Mouse (Mus musculus) adrenal gland, adult 8-10 months (tissue): ENCODE measurements around the gene S1pr3. TPM values are rescaled to one million over a fixed set of nuclear protein-coding genes. Genes with fewer than 3 reads are reported as not detected.
A peak's percentile ranks its signal among the peaks of the same experiment; 100 is the strongest.

Experiments used
- DNase-seq: peaks from one replicate; pipeline ENCODE4 v3.0.0; 2022
- total RNA-seq, 4 experiments: library from RNA; stranded (reverse); gene quantifications; 2 replicates each; pipeline ENCODE4 v1.2.4; 2022

Gene S1pr3
- total RNA-seq, 4 experiments from 2014 or later = 11.2 to 20.9 (median 14.8) TPM

GRCm38 (mm10) chr13:51405731-51406320 lies 2.6 kb upstream of the S1pr3 start:
- DNase-seq = no peak

DNA sequence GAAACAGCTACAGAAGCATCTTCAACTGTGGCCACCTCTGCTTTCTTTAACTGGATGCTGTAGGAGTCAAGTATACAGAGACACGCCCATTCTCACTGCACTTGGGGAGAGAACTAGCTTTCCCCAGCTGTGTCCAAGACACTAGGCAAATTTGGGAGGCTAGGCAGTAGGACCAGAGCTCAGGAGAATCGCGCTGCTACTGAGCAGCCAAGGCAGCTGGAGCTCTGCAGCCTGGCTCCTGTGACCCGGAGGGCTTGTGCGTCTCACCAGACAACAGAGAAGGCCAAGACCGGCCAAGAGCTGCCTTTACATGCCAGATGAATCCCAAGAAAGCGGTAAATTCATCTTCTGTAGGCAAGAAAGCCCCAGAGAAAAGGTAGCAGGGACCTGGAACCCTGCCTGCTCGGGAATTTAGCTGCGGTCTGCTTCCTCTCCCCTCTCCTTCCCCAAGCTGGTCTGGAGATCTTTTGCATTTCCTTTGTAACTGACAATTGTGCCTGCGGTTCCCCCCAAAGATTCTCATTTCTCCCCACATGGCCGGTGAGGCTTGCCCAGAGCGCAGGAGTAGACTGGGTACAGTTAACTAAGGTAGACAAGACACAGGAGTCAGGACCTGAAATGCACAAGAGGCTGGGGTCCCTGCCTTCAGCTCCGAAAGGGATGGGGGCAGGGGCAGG lies 760 bp upstream of the S1pr3 start:
- DNase-seq = no peak

DNA sequence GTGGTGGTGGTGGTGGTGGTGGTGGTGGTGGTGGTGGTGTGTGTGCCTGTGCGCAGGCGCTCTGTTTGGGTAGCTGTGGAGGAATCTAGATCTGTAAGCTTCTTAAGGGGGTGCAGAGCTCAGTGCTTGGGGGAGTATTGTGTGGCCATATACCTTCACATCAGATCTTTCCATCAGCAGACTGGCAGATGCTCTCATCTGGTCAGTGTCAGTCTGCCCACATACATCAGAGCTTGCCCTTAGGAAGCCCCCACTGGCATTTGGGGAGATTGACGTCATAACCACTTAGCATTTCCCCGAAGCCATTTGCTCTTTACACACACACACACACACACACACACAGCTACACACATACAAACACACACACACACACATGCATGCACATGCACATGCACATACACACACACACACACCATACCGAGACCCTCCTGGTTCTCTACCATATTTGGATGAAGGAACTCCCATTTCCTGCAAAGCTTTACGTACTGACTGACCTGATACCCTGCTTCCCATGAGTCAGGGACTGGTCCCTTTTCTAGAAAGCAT lies 1.6 kb downstream of the S1pr3 start:
- DNase-seq = no peak

GRCm38 (mm10) chr13:51411243-51411642 lies 2.8 kb downstream of the S1pr3 start:
- DNase-seq = no peak

GRCm38 (mm10) chr13:51411696-51412430 lies 3.4 kb downstream of the S1pr3 start:
- DNase-seq = no peak

GRCm38 (mm10) chr13:51413461-51413860 lies 5.0 kb downstream of the S1pr3 start:
- no peak for DNase-seq

DNA sequence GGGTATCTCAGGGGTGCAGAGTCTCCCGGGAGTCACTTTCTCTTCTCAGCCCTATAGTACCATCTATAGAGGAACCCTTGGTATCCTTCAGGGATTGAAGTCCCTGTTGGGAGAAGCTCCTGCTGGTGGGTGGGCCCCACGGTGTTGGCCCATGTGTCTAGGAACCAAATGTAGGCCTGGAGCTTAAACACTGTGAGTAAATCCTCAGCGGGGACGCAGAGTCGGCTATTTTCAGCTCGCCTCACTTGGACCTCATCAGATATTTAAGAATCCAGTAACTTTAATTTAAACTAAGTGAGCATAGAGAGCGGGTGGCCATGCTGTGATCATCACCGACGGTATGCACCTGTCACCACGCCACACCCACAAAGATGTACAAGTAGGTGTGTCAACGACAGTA lies 8.3 kb downstream of the S1pr3 start:
- no peak for DNase-seq

GRCm38 (mm10) chr13:51417796-51418195 lies 9.4 kb downstream of the S1pr3 start:
- no peak for DNase-seq

- peak; percentile 88 for DNase-seq
Observed at GRCm38 (mm10) chr13:51418268-51418941, 10.0 kb downstream of the S1pr3 start.

DNA sequence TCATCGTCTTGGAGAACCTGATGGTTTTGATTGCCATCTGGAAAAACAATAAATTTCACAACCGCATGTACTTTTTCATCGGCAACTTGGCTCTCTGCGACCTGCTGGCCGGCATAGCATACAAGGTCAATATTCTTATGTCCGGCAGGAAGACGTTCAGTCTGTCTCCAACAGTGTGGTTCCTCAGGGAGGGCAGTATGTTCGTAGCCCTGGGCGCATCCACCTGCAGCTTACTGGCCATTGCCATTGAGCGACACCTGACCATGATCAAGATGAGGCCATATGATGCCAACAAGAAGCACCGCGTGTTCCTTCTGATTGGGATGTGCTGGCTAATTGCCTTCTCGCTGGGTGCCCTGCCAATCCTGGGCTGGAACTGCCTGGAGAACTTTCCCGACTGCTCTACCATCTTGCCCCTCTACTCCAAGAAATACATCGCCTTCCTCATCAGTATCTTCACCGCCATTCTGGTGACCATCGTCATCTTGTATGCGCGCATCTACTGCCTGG lies 10.6 kb downstream of the S1pr3 start:
- DNase-seq = no peak

GRCm38 (mm10) chr13:51419501-51419900 lies 11.1 kb downstream of the S1pr3 start:
- no peak for DNase-seq

DNA sequence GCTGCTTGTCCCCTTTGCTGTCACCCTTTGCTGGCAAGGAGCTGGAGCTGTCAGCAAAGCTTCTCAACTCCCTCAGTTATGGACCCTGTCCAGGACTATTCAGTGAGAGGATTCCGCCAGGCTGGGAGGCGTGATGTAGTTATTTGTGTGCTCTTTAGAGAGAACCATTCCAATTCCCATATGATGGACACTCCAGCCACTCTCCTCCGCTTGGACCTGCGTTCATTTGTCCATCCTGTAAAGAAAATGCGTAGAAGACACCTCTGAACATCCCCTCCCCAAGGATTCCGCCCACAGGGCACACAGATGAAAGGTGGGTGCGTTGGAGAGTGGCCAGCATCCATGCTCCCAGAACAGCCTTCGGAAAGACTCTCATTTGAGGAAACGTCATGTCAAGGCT lies 12.4 kb downstream of the S1pr3 start:
- no peak for DNase-seq

DNA sequence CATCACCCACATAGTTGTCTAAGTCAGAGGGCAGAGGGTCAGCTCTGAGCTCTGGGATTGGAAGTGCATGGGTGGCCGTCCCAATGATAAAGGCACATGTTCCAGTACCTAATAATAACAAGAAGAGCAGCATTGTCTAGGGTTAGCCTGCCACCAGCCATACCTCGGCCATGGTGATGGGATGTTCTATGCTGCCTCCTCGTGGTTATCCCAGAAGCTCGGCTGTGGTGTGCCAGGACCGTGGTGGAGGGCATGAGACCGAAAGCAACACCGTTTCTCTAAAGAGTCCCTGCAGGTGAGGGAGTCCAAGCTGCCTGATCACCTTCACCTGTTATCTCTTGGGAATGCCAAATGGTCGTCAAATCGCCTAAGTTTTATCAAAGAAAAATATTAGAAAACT lies 15.2 kb downstream of the S1pr3 start:
- no peak for DNase-seq

DNA sequence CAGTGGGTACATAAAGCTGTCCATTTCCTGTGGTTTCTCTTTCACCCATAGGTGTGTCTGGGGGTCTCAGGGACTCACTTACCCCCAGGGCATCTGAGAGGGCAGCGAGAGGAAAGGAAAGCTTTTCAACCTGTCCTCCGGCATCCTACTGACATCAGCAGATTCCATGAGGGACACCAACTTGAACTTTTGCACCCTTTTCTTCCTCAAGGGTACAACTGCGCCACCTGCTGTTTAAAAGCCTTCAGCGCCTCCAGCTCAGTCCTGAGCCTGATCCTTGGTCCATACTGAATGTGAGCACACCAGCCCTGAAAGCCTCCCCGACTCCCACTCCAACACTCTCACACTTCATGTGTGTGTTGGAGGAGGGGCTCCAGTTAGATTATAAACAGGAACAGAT lies 16.2 kb downstream of the S1pr3 start:
- DNase-seq = no peak

GRCm38 (mm10) chr13:51425662-51426443 lies 17.4 kb downstream of the S1pr3 start:
- DNase-seq = no peak

DNA sequence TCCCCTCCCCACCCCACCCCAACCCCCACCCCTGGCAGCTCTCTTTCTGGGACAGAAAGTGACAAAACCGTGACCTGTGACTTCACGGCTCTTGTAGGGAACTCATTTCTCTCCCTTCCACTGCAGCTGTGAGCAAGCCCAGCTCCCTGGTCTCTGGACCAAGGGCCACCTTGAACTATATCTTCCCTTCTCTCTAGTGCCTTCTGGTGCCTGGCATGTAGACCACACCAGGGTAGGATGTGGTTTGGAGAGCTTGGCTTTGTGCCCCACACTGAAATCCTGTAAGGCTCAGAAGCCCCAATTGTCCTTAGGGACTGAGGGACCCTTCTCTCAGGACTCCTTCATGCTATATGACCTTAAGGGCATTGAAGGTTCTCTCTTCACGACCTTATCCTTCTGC lies 24.9 kb downstream of the S1pr3 start:
- DNase-seq = no peak

DNA sequence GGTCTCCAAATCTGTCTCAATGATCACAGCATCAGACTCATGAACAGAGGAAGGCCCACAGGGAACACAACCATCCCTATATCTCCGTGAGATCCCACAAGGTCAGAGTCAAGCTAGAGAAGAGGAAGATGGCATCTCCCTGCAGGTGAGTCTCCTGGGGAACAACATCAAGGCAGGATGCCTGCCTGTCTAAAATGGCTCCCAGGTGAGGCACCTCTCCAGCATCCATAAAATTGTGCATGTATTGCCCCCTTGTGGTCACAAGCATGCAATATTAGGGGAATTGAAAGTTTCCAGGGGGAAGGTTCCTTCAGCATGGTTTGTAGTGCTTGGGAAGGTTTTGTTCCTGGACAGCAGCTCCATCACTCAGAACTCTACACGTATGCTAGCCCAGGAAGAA lies 26.0 kb downstream of the S1pr3 start:
- no peak for DNase-seq

- DNase-seq = no peak
Observed at GRCm38 (mm10) chr13:51435146-51435545, 26.7 kb downstream of the S1pr3 start.

DNA sequence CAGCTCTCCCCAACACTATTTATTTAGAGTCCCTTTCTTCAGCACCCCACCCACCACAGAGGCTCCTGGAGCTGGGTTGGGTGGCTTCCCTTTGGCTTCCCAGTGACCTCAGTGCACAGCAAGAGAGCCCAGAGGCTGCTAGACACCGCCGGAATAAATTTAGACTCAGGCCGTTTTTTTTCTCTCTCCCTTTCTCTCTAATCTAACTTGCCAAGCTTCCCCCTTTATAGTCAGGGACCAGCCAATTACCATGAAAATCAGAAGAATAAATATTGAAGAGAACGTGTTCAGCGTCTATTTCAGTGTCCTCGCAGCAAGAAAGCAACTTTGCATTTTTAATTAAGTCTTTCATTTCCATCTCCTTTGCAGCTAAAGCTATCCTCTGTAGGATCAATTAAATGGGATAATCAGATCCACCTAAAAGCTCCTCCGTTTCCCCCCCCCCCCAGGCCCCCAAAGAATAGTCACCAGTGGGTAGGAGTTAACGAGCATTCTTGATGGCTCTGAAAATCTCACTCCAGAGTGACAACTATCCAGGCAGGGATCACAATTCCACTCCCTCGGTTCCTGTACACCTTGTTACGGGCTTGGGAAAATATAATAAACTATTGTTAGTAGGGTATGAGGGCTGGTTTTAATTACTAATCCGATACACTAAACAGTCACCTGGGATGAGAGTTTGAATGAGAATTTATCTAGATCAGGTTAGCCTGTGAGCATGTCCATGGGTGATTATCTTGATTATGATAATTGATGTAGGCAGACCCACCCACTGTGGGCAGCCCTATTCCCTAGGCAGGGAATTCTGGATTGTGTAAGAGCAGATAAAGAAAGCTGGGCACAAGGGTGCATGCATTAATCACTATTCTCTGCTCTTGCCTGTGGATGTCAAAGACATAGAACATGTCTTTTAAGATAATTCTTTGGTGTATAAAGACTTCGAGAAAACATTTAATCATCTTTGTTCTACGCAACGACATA lies 29.0 kb downstream of the S1pr3 start:
- DNase-seq = no peak

DNA sequence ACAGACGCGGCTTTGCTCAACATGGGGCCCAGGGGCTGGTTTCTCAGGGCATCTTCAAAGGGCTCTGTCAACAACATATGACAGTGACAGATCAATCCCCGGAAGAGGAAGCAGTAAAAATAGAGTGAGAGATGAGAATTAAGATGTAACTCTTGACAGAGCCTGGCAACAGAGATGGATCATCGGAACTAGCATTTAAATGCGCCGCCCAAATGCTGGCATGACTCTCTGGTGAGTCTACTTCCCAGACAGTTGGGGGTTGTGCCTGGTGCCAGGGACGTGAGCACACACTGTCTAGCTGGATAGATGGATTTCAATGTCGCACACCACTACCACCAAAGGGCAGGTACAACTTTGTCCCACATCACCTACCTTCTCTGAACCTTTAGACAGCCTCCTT lies 34.5 kb downstream of the S1pr3 start:
- no peak for DNase-seq

- no peak for DNase-seq
Observed at GRCm38 (mm10) chr13:51446550-51446949, 38.1 kb downstream of the S1pr3 start.
